Mouse (Mus musculus) testis, adult 2 months (tissue): ENCODE measurements around the gene Mast4.

Source experiments
- CTCF ChIP-seq: fragments of 200-500 bp; IDR thresholded peaks from 2 replicates; pipeline ENCODE4 v1.5.1; 2012; ENCODE audit warnings: low read depth, mild to moderate bottlenecking, inconsistent platforms, low read length, moderate library complexity; ENCODE audit not compliant: control insufficient read depth, insufficient read depth, insufficient replicate concordance
- POLR2A ChIP-seq: fragments of 200-500 bp; IDR thresholded peaks from 2 replicates; pipeline ENCODE4 v1.6.1; 2012; ENCODE audit warnings: low read depth, mild to moderate bottlenecking, inconsistent platforms, low read length, moderate library complexity; ENCODE audit not compliant: control insufficient read depth

GRCm38 (mm10) chr13:103094595-103094994, 239.7 kb downstream of the Mast4 start:
- TF ChIP-seq CTCF: no peak
- no peak for TF ChIP-seq POLR2A
